Mouse (Mus musculus): ENCODE measurements around the gene Vamp1.

DNA sequence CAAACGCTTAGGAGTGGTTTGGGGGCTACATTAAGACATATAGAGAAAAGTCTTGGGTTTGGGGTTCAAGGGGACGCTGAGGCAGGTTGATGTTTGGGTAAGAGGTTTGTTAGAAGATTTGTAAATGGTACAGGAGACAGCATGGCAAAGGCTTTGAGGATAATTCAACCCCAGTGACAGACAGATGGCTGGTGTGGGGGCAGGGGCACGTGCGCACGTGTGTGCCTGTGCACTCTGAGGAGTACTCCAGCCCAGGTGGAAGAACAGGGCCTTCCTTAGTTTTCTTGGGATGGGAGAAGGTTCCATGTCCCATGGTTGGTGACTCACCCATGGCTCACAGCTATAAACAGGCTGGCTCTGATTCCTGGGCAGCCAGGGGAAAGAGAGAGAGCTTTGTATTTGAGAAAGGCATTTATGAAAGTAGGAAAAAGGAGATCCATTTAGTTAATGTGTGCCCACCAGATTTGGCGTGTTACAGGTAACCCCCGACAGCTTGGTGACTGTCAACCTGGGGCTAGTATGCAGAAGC, 40.2 kb downstream of the Vamp1 start:
- TF ChIP-seq POLR2A (IDR thresholded peaks at IDR 0.05; ENCODE audit: extremely low read depth, insufficient read depth, low read length) (no peak), CTCF (IDR thresholded peaks at IDR 0.05; ENCODE audit: low read depth, low read length) (no peak)
